Mouse (Mus musculus) liver, embryonic 13.5 days (tissue): ENCODE results near the gene Cdh23. TPM values are rescaled to one million over a fixed set of nuclear protein-coding genes. Genes with fewer than 3 reads are reported as not detected.

ENCODE experiments used
- ATAC-seq: fragments of 200-750 bp; cut with Nextera tagmentation; 2 replicates; pipeline ENCODE4 v1.8.0; 2017; ENCODE audit warnings: low read depth, mild to moderate bottlenecking, moderate number of reproducible peaks, moderate library complexity
- DNase-seq: peaks from one replicate; pipeline ENCODE4 v3.0.0; 2022
- H3K27ac ChIP-seq: fragments of 300-500 bp; sonication (generic); 2 replicates; pipeline ENCODE4 v1.5.1; 2015; ENCODE audit warnings: moderate library complexity, mild to moderate bottlenecking, inconsistent platforms
- H3K27me3 ChIP-seq: fragments of 300-500 bp; sonication (generic); 2 replicates; pipeline ENCODE4 v1.6.1; 2015; ENCODE audit warnings: mild to moderate bottlenecking, inconsistent platforms
- H3K36me3 ChIP-seq: fragments of 300-500 bp; sonication (generic); 2 replicates; pipeline ENCODE4 v1.6.1; 2015; ENCODE audit warnings: mild to moderate bottlenecking, inconsistent platforms
- H3K4me1 ChIP-seq: fragments of 300-500 bp; sonication (generic); replicated peaks from 2 replicates; pipeline ENCODE4 v1.6.1; 2015; ENCODE audit warnings: inconsistent platforms
- H3K4me2 ChIP-seq: fragments of 300-500 bp; sonication (generic); 2 replicates; pipeline ENCODE4 v1.6.1; 2015; ENCODE audit warnings: inconsistent platforms, mild to moderate bottlenecking, moderate library complexity
- H3K4me3 ChIP-seq: fragments of 300-500 bp; sonication (generic); replicated peaks from 2 replicates; pipeline ENCODE4 v1.5.1; 2015; ENCODE audit warnings: mild to moderate bottlenecking, inconsistent platforms
- H3K9ac ChIP-seq: fragments of 300-500 bp; sonication (generic); 2 replicates; pipeline ENCODE4 v1.6.1; 2015; ENCODE audit warnings: mild to moderate bottlenecking, inconsistent platforms
- H3K9me3 ChIP-seq: fragments of 300-500 bp; sonication (generic); replicated peaks from 2 replicates; pipeline ENCODE4 v1.6.1; 2016; ENCODE audit warnings: inconsistent platforms
- WGBS: fragments of 180-500 bp; shearing (Covaris S2); methylation state at CpG from one replicate; pipeline ENCODE4 v1.1.7; 2015; ENCODE audit not compliant: insufficient replicate concordance; 5-methylcytosine and 5-hydroxymethylcytosine counted together
- polyA plus RNA-seq: library from polyadenylated mRNA; unstranded; fragments of >200 nt; fragmentation: Nextera tagmentation; extraction: Ambion mirVana; gene quantifications from 2 replicates; pipeline ENCODE4 v1.2.1, GENCODE M21; 2015

Gene Cdh23
- polyA plus RNA-seq, 1 experiment from 2014 or later: 0.16 TPM

GRCm38 (mm10) chr10:60303419-60303818, 392.9 kb downstream of the Cdh23 start:
- H3K4me1 ChIP-seq: no peaks in the 10 kb centered on the region
- no peak overlapping the region for H3K9ac ChIP-seq
- H3K27ac ChIP-seq: no peak overlapping the region
- H3K36me3 ChIP-seq: peaks cover 49% of the 10 kb centered on the region
- H3K4me2 ChIP-seq: no peak overlapping the region
- ATAC-seq (no peak), DNase-seq (no peak)
- no peaks in the 10 kb centered on the region for H3K9me3 ChIP-seq
- WGBS: 84% methylated on average over 17 of the region's 17 CpGs
- H3K27me3 ChIP-seq: no peaks in the 10 kb centered on the region
- H3K4me3 ChIP-seq: no peak overlapping the region

DNA sequence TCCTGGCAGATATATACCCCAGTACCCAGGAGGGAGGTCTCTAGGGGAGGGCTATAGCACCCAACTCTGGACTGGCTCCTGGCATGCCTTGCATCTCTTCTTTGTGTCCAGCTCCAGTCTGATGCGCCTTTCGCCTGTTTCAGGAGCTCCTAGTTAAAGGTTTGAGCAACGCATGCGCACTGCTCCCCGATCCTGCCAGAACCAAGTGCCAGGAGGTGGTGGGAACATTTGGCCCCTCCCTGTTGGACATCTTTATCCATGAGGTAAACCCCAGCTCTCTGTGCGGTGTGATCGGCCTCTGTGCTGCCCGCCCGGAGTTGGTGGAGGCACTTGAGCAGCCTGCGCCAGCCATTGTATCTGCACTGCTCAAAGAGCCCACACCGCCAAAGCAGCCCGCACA, 396.7 kb downstream of the Cdh23 start:
- H3K36me3 ChIP-seq: peaks cover 76% of the 10 kb centered on the region
- H3K9me3 ChIP-seq: no peaks in the 10 kb centered on the region
- DNase-seq: no peak
- no peaks in the 10 kb centered on the region; the same call in 1 of the 2 replicates for H3K4me1 ChIP-seq
- WGBS: 93% methylated on average over 12 of the region's 12 CpGs
- no peak overlapping the region for H3K9ac ChIP-seq
- ATAC-seq: no peak
- no peak overlapping the region for H3K4me3 ChIP-seq
- no peaks in the 10 kb centered on the region for H3K27me3 ChIP-seq
- no peak overlapping the region for H3K27ac ChIP-seq
- no peak overlapping the region for H3K4me2 ChIP-seq

- DNase-seq (no peak), ATAC-seq (no peak)
- Histone ChIP-seq H3K4me2 (no peak overlapping the region), H3K27ac (no peak overlapping the region), H3K9me3 (no peaks in the 10 kb centered on the region), H3K9ac (no peak overlapping the region), H3K4me3 (no peak overlapping the region), H3K4me1 (peaks cover 15% of the 10 kb centered on the region), H3K36me3 (peaks cover 86% of the 10 kb centered on the region), H3K27me3 (no peaks in the 10 kb centered on the region)
- WGBS: 87% methylated on average over 9 of the region's 9 CpGs
These were observed 400.3 kb downstream of the Cdh23 start for GRCm38 (mm10) chr10:60296027-60296426.

GRCm38 (mm10) chr10:60295356-60295755, 400.9 kb downstream of the Cdh23 start:
- H3K27ac ChIP-seq: no peak overlapping the region
- ATAC-seq (no peak), DNase-seq (no peak)
- no peaks in the 10 kb centered on the region for H3K27me3 ChIP-seq
- no peak overlapping the region for H3K4me2 ChIP-seq
- H3K9ac ChIP-seq: no peak overlapping the region
- peaks cover 22% of the 10 kb centered on the region for H3K4me1 ChIP-seq
- no peaks in the 10 kb centered on the region for H3K9me3 ChIP-seq
- peaks cover 79% of the 10 kb centered on the region for H3K36me3 ChIP-seq
- 35% methylated on average over 3 of the region's 3 CpGs for WGBS
- no peak overlapping the region for H3K4me3 ChIP-seq

GRCm38 (mm10) chr10:60294621-60295020, 401.7 kb downstream of the Cdh23 start:
- no peak for ATAC-seq
- H3K4me3 ChIP-seq: no peak overlapping the region
- DNase-seq: no peak
- 87% methylated on average over 7 of the region's 7 CpGs for WGBS
- no peak overlapping the region for H3K27ac ChIP-seq
- H3K27me3 ChIP-seq: no peaks in the 10 kb centered on the region
- H3K4me1 ChIP-seq: peaks cover 29% of the 10 kb centered on the region
- no peak overlapping the region for H3K4me2 ChIP-seq
- H3K9ac ChIP-seq: no peak overlapping the region
- H3K36me3 ChIP-seq: peaks cover 72% of the 10 kb centered on the region
- H3K9me3 ChIP-seq: no peaks in the 10 kb centered on the region

DNA sequence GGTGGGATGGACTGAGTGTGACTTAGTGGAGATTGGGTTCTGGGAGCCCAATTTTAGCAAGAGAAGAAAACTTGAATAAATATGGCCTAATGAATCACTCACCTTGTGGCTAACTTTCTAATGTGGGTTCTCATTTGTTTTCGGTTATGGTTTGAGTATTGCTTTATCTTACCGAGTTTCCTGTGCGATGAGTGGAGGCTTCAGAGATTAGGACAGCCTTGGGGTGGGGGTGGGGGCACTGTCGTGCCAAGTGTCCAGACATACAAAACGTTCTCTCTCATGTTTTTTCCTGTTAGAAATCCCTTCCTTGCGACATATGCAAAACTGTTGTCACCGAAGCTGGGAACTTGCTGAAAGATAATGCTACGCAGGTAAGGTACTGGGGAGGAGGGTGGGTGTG, 404.1 kb downstream of the Cdh23 start:
- ATAC-seq: no peak
- Histone ChIP-seq H3K4me3 (no peak overlapping the region), H3K9ac (no peak overlapping the region), H3K27ac (no peak overlapping the region), H3K27me3 (no peaks in the 10 kb centered on the region), H3K9me3 (no peaks in the 10 kb centered on the region), H3K4me2 (no peak overlapping the region), H3K36me3 (peaks cover 52% of the 10 kb centered on the region), H3K4me1 (peaks cover 52% of the 10 kb centered on the region)
- WGBS: 36% methylated on average over 8 of the region's 8 CpGs
- no peak for DNase-seq

GRCm38 (mm10) chr10:60290739-60291110, 405.6 kb downstream of the Cdh23 start:
- WGBS: 61% methylated on average over 8 of the region's 8 CpGs
- Histone ChIP-seq H3K27ac (peak overlapping the region; percentile 63), H3K36me3 (peaks cover 44% of the 10 kb centered on the region), H3K9me3 (no peaks in the 10 kb centered on the region), H3K4me2 (peak overlapping the region; percentile 48), H3K4me3 (0 out of 2 replicates have a peak overlapping the region, but pooled peaks have one; percentile 8), H3K4me1 (peaks cover 63% of the 10 kb centered on the region), H3K9ac (peak overlapping the region; percentile 24; the same call in 1 of the 2 replicates), H3K27me3 (no peaks in the 10 kb centered on the region)
- ATAC-seq (peak; percentile 29), DNase-seq (no peak)

GRCm38 (mm10) chr10:60290026-60290738, 406.1 kb downstream of the Cdh23 start:
- DNase-seq: no peak
- H3K36me3 ChIP-seq: peaks cover 43% of the 10 kb centered on the region
- peaks cover 68% of the 10 kb centered on the region for H3K4me1 ChIP-seq
- H3K4me3 ChIP-seq: no peak overlapping the region
- no peaks in the 10 kb centered on the region for H3K9me3 ChIP-seq
- H3K4me2 ChIP-seq: peak overlapping the region; percentile 48
- no peaks in the 10 kb centered on the region for H3K27me3 ChIP-seq
- ATAC-seq: peak; percentile 60
- H3K9ac ChIP-seq: peak overlapping the region; percentile 24; the same call in 1 of the 2 replicates
- 12% methylated on average over 7 of the region's 7 CpGs for WGBS
- H3K27ac ChIP-seq: peak overlapping the region; percentile 63

GRCm38 (mm10) chr10:60289216-60289615, 407.1 kb downstream of the Cdh23 start:
- Histone ChIP-seq H3K27ac (peak overlapping the region; percentile 63), H3K9ac (peak overlapping the region; percentile 31; the same call in 1 of the 2 replicates), H3K36me3 (peaks cover 33% of the 10 kb centered on the region), H3K9me3 (no peaks in the 10 kb centered on the region), H3K4me2 (peak overlapping the region; percentile 48), H3K4me3 (no peak overlapping the region), H3K4me1 (peaks cover 78% of the 10 kb centered on the region), H3K27me3 (no peaks in the 10 kb centered on the region)
- ATAC-seq: peak; percentile 42; the same call in 1 of the 2 replicates
- WGBS: 23% methylated on average over 8 of the region's 8 CpGs
- DNase-seq: no peak

DNA sequence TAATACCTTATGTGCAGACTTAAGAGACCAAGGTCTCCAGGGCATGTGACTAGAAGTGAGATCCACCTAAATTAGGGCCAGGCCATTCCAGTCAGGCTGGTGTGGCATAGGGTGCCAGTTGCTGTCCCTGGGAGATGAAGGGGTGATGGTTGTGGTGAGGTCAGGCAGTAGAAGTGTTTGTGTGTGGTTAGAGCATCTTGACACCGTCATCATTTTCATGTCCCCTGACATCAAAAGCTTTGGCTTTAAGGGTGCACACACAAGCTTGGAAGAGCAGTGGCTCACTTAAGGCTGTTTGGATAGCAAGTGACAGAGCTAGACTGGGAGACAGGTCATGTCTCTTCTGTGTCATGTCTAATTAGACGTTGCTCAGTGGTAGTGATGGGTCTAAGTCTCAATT, 408.6 kb downstream of the Cdh23 start:
- Histone ChIP-seq H3K4me2 (no peak overlapping the region), H3K27ac (no peak overlapping the region)
- WGBS: 79% methylated on average over 2 of the region's 2 CpGs

DNA sequence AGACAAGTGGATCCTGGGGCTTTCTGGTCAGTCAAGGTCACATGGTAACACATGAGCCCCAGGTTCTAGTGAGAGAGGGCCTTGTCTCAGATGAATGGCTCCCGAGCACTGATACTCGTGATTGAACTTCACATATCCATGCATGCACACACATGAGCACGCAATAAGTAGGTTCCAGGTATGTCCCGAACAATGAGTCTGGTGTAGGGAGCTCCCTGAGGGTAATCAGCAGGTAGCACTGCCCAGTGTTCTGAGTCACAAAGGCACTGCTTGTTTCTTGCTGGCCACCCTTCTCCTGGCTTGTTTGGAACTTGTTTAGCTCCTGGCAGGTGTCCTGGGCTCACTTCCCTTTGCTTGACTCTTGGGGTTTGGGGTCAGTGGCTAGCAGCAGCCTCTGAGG, 409.1 kb downstream of the Cdh23 start:
- H3K9ac ChIP-seq: no peak overlapping the region
- no peak overlapping the region for H3K27ac ChIP-seq
- H3K4me1 ChIP-seq: peaks cover 91% of the 10 kb centered on the region
- no peaks in the 10 kb centered on the region for H3K9me3 ChIP-seq
- no peak overlapping the region for H3K4me3 ChIP-seq
- ATAC-seq (no peak), DNase-seq (no peak)
- 79% methylated on average over 4 of the region's 4 CpGs for WGBS
- no peaks in the 10 kb centered on the region for H3K27me3 ChIP-seq
- peaks cover 13% of the 10 kb centered on the region; the same call in 1 of the 2 replicates for H3K36me3 ChIP-seq
- no peak overlapping the region for H3K4me2 ChIP-seq

More for the DNA sequence above, 408.6 kb downstream of the Cdh23 start:
- ATAC-seq (no peak), DNase-seq (no peak)
- H3K36me3 ChIP-seq: peaks cover 18% of the 10 kb centered on the region; the same call in 1 of the 2 replicates
- no peaks in the 10 kb centered on the region for H3K9me3 ChIP-seq
- no peak overlapping the region for H3K4me3 ChIP-seq
- peaks cover 89% of the 10 kb centered on the region for H3K4me1 ChIP-seq
- no peak overlapping the region for H3K9ac ChIP-seq
- no peaks in the 10 kb centered on the region for H3K27me3 ChIP-seq

- no peak overlapping the region for H3K27ac ChIP-seq
- DNase-seq: no peak
- peaks cover 91% of the 10 kb centered on the region for H3K4me1 ChIP-seq
- no peak overlapping the region for H3K9ac ChIP-seq
- peaks cover 8% of the 10 kb centered on the region; the same call in 1 of the 2 replicates for H3K36me3 ChIP-seq
- no peak overlapping the region for H3K4me2 ChIP-seq
- no peaks in the 10 kb centered on the region for H3K27me3 ChIP-seq
- 70% methylated on average over 7 of the region's 7 CpGs for WGBS
- no peaks in the 10 kb centered on the region for H3K9me3 ChIP-seq
- no peak overlapping the region for H3K4me3 ChIP-seq
- ATAC-seq: no peak
These were observed 409.7 kb downstream of the Cdh23 start for GRCm38 (mm10) chr10:60286546-60286945.
